Mouse (Mus musculus): ENCODE results near the gene Kcne3.

Kcne3 gene

DNA sequence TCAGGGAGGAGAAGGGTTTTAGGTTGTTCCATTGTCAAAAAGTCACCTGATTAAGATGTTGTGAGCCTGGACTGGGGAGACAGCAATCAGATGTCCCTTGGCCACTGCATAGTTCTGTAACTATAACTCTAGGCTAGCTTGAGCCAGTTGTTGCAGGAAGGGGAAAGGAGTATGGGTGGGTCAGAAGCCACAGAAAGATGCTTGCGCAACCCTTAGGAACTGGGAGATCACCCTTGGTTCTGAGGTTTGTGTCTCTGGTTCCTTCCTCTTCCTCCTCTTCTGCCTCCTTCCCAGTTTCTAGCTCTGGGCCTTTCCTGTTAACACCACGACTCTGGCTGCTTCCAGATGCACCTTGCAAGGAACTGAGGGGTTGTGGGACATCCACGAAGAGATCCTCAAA lies 6.1 kb downstream of the Kcne3 start:
- no peak for DNase-seq

GRCm38 (mm10) chr7:100187601-100188000 lies 11.3 kb downstream of the Kcne3 start:
- DNase-seq: peak; percentile 73

DNA sequence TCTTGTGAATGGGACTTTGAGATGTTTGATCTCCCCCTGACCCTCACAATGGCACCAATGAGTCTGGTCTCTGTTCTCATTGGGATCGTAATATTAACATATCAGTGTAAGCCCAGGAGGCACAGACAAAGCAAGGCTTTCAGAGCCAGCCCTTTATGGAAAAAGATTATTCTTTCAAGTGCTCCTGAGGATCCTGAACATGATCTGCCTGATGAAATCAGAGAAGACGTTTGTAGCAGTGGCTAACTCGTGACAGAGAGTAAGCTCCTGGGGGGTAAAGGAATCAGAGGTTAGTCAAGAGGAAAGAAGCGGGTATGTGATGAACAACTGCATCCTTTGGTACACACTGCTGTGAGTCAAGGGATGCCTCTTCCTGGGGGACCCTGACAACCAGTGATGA lies 13.9 kb downstream of the Kcne3 start:
- no peak for DNase-seq

DNA sequence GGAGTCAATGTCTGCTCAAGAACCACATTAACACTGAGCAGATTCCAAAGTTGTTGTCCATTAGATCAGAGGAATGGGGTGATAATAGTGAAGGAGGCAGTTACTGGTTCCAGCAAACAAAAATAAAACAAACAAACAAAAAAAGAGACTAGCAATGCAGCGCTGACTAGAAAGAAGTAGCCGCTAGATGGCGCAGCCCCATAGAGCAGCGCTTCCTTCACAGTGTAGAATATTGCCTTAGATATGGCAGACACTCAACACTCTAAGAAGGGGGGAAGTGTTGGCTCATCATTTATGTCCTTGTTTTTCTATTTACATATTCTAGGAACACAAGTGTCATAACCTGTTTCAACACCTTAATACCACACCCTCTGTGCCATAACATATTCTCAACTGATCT lies 14.5 kb downstream of the Kcne3 start:
- peak; percentile 89 for DNase-seq

GRCm38 (mm10) chr7:100201191-100201590 lies 24.9 kb downstream of the Kcne3 start:
- no peak for DNase-seq

- no peak for DNase-seq
These were observed 27.3 kb downstream of the Kcne3 start for GRCm38 (mm10) chr7:100203616-100204015.

DNA sequence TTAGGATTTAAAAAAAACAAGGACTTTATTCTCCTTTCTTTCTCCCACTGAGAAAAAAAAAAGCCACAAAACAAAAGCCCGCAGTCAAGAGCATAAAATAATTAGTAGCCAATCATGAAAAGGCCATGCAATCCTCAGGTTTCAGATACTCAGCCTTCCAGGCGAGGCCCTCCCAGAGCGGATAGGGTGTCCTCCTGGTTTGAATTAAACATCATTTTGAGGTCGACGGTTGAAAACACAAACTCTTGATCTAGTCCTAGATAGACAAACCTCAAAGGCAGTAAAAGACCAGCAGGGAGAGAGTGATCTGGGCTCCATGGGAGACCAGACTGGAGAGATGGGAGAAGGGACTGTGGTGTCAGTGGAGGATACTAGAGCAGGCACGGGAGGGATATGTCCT lies 28.6 kb downstream of the Kcne3 start:
- no peak for DNase-seq

DNA sequence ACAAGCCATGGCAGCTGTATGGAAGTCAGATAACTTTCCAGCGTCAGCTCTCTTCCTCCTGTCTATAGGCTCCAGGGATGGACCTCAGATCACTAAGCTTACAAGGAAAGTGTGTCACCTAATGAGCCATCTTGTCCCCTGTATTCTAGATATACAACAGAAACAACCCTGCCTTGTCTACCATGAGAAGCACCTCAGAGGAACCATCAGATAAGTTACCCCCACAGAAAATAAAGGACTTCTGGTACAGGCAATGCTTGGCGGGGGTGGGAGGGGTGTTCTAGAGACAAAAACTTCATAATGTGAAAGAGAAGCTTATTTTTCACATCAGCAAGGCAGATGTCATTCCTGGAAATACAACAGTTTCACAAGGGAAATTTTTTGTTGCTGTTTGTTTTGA lies 29.8 kb downstream of the Kcne3 start:
- no peak for DNase-seq

- no peak for DNase-seq
These were observed 31.6 kb downstream of the Kcne3 start for GRCm38 (mm10) chr7:100207886-100208285.

- no peak for DNase-seq
These were observed 38.0 kb downstream of the Kcne3 start for GRCm38 (mm10) chr7:100214310-100214709.

GRCm38 (mm10) chr7:100215116-100215732 lies 38.9 kb downstream of the Kcne3 start:
- DNase-seq: no peak

DNA sequence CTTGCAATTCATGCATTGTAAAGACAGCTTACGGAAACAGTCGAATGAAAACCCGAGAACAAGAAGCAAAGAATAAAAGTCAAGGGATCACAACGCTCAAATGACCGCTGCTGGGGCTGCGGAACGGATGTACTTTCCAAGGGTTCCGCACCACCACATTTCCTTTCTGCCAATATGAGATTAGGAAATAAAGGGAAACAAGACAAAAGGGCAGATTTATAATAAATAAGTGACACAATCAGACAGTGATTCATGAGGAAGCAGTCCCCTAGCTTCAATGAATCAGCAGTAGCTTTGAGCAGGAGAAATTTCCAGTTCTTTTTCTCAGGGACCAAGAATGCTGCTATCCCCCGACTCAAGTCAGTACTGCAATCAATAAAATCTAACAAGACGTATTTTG lies 39.7 kb downstream of the Kcne3 start:
- peak; percentile 17 for DNase-seq

DNA sequence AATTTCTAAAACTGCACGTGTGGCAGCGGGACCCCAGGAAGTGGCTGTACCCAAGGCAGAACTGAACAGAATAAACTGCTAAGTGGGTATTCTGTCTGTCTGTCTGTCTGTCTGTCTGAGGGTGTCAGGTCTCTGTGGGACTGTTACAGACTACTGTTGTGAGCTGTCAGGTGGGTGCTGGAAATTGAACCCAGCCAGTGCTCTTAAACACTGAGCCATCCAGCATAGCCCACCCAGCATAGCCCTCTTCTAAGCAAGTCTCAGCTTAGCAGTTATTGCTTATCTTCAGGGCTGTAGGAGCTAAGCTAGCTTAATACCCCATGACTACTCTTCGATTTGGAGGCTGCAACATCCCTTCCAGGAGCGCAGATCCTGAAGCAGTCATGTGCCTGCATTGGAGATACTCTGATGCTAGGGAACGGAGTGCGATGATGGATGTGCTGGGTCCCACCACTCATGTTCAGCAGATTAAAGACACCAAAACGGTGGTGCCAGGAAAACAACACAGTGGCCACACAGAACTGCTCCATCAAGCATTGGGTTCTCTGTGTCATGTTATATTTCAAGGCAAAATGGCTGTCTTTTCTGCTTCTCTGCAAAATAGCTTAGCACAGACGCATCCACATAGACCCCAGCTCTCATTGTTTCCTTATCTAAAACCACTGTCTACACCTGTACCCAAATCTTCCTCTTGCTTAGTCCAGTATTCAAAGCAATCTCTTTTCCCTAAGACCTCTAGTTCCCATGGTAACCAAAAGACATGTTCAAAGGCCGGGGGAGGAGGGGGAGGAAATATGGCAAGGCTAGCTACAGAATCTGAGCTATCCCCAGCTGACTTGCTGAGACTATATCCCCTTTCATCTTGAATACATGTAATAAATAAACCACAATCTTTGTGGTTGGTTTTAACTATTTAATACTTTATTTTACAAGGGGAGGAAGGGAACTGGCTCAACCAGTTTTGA lies 40.6 kb downstream of the Kcne3 start:
- DNase-seq: no peak

GRCm38 (mm10) chr7:100227158-100227875 lies 51.0 kb downstream of the Kcne3 start, which contains the start of gene Pgm2l1:
Pgm2l1 (plus strand) TSS chr7:100227394.
- peak; percentile 98 for DNase-seq

DNA sequence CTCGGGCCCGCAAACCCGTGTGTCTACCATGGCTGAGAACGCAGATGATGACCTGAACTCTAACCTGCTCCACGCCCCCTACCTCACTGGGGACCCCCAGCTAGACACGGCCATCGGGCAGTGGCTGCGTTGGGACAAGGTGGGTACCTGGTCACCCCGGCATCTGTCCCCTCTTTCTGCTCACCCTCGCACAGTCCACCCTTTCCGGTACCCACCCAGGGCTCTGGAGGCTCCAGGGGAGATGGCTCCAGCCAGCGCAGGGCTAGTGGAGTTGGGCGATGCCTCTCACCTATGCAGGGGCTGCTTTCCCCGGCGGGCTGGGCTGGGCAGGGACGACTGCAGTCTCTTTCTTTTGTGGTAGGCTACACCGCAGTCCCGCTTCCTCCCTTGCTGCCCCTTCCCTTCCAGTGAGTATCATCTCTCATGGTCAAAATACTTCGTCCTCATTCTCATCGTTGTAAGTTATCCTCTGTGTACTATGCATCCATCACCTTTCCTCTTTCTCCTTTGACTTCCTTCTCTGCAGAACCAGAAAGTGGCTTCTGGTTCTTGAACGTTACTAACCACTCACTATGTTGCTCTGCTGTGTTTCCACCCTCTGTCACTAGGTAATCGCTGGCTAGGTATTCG lies 51.7 kb downstream of the Kcne3 start:
- peak; percentile 50 for DNase-seq

GRCm38 (mm10) chr7:100228957-100229356 lies 52.7 kb downstream of the Kcne3 start:
- no peak for DNase-seq

GRCm38 (mm10) chr7:100230646-100231045 lies 54.3 kb downstream of the Kcne3 start:
- no peak for DNase-seq

- no peak for DNase-seq
These were observed 55.4 kb downstream of the Kcne3 start for GRCm38 (mm10) chr7:100231661-100232060.

GRCm38 (mm10) chr7:100233681-100234080 lies 57.4 kb downstream of the Kcne3 start:
- DNase-seq: no peak

Data from kidney, postnatal 10 days (tissue).